In genomic region chr11:109444600-109444999, GRCm38 (mm10) we compare ENCODE assay signal across 10 mouse cellular contexts. TPM values are rescaled to one million over a fixed set of nuclear protein-coding genes. Genes with fewer than 3 reads are reported as not detected.
DNase-seq lines count a peak whose midpoint lies in the region; ATAC-seq lines count a peak whose summit lies in the region.
"Had no signal": no experiment of that assay in that cellular context is flagged by ENCODE, and none has a peak within 500 bp of the region (broad histone marks: within the 10 kb centered on the region; RNA-seq: fewer than 3 reads in every experiment).

No protein-coding gene starts in this region.

- H3K9me3 ChIP-seq in forebrain, embryonic 14.5 days (replicated peaks; ENCODE audit: control insufficient read depth, low read length): no peaks in the 10 kb centered on the region
- no peaks in the 10 kb centered on the region for H3K9me3 ChIP-seq in forebrain, embryonic 16.5 days (ENCODE audit: control insufficient read depth, low read length)
- H3K9me3 ChIP-seq in midbrain, embryonic 14.5 days (ENCODE audit: control insufficient read depth, low read length): no peaks in the 10 kb centered on the region
- H3K9me3 ChIP-seq in midbrain, embryonic 15.5 days: no peaks in the 10 kb centered on the region
- H3K9me3 ChIP-seq: midbrain, embryonic 12.5 days had no signal

- no peaks in the 10 kb centered on the region for H3K27me3 ChIP-seq in forebrain, embryonic 14.5 days (replicated peaks; ENCODE audit: control insufficient read depth, insufficient read depth, low read length)
- H3K27me3 ChIP-seq in forebrain, embryonic 16.5 days (replicated peaks; ENCODE audit: control insufficient read depth, insufficient read depth, low read length): no peaks in the 10 kb centered on the region
- H3K27me3 ChIP-seq in midbrain, embryonic 14.5 days (ENCODE audit: control insufficient read depth, insufficient read depth, low read length): no peaks in the 10 kb centered on the region
- no peaks in the 10 kb centered on the region for H3K27me3 ChIP-seq in midbrain, embryonic 15.5 days (replicated peaks)

- WGBS in forebrain, embryonic 14.5 days: 46% methylated on average over 7 of the region's 7 CpGs
- 39% methylated on average over 7 of the region's 7 CpGs for WGBS in forebrain, embryonic 16.5 days
- 49% methylated on average over 7 of the region's 7 CpGs for WGBS in midbrain, embryonic 14.5 days
- WGBS in midbrain, embryonic 15.5 days: 48% methylated on average over 7 of the region's 7 CpGs

- H3K4me2 ChIP-seq in forebrain, embryonic 14.5 days (ENCODE audit: low read length): no peak overlapping the region
- H3K4me2 ChIP-seq in forebrain, embryonic 16.5 days (ENCODE audit: low read length): no peak overlapping the region
- no peak overlapping the region for H3K4me2 ChIP-seq in midbrain, embryonic 14.5 days (ENCODE audit: low read length)
- H3K4me2 ChIP-seq in midbrain, embryonic 15.5 days: no peak overlapping the region
- H3K4me2 ChIP-seq: midbrain, embryonic 12.5 days had no signal

- peaks cover 4% of the 10 kb centered on the region for H3K4me1 ChIP-seq in forebrain, embryonic 14.5 days (ENCODE audit: control insufficient read depth, insufficient read depth, low read length)
- H3K4me1 ChIP-seq in forebrain, embryonic 16.5 days (replicated peaks; ENCODE audit: control insufficient read depth, insufficient read depth, low read length): peaks cover 8% of the 10 kb centered on the region
- peaks cover 8% of the 10 kb centered on the region for H3K4me1 ChIP-seq in midbrain, embryonic 14.5 days (ENCODE audit: control insufficient read depth, insufficient read depth, low read length)
- H3K4me1 ChIP-seq in midbrain, embryonic 15.5 days: peaks cover 8% of the 10 kb centered on the region

- H3K27ac ChIP-seq in forebrain, embryonic 14.5 days (ENCODE audit: low read depth, low read length): no peak overlapping the region
- H3K27ac ChIP-seq in forebrain, embryonic 16.5 days (ENCODE audit: low read length): no peak overlapping the region
- no peak overlapping the region for H3K27ac ChIP-seq in midbrain, embryonic 14.5 days (replicated peaks; ENCODE audit: low read depth, low read length)
- H3K27ac ChIP-seq in midbrain, embryonic 15.5 days: no peak overlapping the region
- H3K27ac ChIP-seq: midbrain, embryonic 12.5 days had no signal

- DNase-seq in forebrain, embryonic 14.5 days (ENCODE audit: low spot score): peak; percentile 48
- DNase-seq in midbrain, embryonic 14.5 days: peak; percentile 49
- DNase-seq in embryo, embryonic 11 days: peak; percentile 58
- no peak for DNase-seq in adipocyte (ENCODE audit: low spot score)
- DNase-seq in left cerebral cortex, postnatal 25 days (ENCODE audit: low spot score in 2 of 2): no peak

- peak; percentile 40; the same call in 1 of the 2 replicates for ATAC-seq in forebrain, embryonic 14.5 days
- no peak for ATAC-seq in forebrain, embryonic 16.5 days
- no peak for ATAC-seq in midbrain, embryonic 14.5 days (ENCODE audit: low FRiP score, low TSS enrichment)
- no peak for ATAC-seq in midbrain, embryonic 15.5 days (replicated peaks)
- peak; percentile 46 for ATAC-seq in megakaryocyte progenitor cell, adult 5-6 weeks (replicated peaks; ENCODE audit: poor library complexity)

- H3K36me3 ChIP-seq in forebrain, embryonic 14.5 days (ENCODE audit: control insufficient read depth, insufficient read depth, low read length): no peaks in the 10 kb centered on the region
- H3K36me3 ChIP-seq in forebrain, embryonic 16.5 days (ENCODE audit: control insufficient read depth, insufficient read depth): no peaks in the 10 kb centered on the region
- no peaks in the 10 kb centered on the region for H3K36me3 ChIP-seq in midbrain, embryonic 14.5 days (ENCODE audit: control insufficient read depth, insufficient read depth, low read length)
- H3K36me3 ChIP-seq in midbrain, embryonic 15.5 days (replicated peaks): no peaks in the 10 kb centered on the region
- H3K36me3 ChIP-seq: midbrain, embryonic 12.5 days had no signal

- H3K9ac ChIP-seq in forebrain, embryonic 14.5 days (ENCODE audit: low read length): no peak overlapping the region
- H3K9ac ChIP-seq in forebrain, embryonic 16.5 days (replicated peaks; ENCODE audit: low read depth, low read length): no peak overlapping the region
- H3K9ac ChIP-seq in midbrain, embryonic 14.5 days (replicated peaks; ENCODE audit: low read length): no peak overlapping the region
- H3K9ac ChIP-seq in midbrain, embryonic 15.5 days: no peak overlapping the region
- H3K9ac ChIP-seq: midbrain, embryonic 12.5 days had no signal

- intact Hi-C loops in left cerebral cortex, postnatal 25 days (cut with DNase I): no loop called here

- no peak overlapping the region for H3K4me3 ChIP-seq in forebrain, embryonic 14.5 days (ENCODE audit: low read depth, low read length)
- no peak overlapping the region for H3K4me3 ChIP-seq in forebrain, embryonic 16.5 days (replicated peaks; ENCODE audit: low read length)
- no peak overlapping the region for H3K4me3 ChIP-seq in midbrain, embryonic 14.5 days (replicated peaks; ENCODE audit: low read depth, low read length)
- H3K4me3 ChIP-seq in midbrain, embryonic 15.5 days: no peak overlapping the region
- H3K4me3 ChIP-seq: midbrain, embryonic 12.5 days had no signal

RNA-seq across cellular contexts. Expression of gene Amz2, which starts 18.9 kb away (rescaled TPM):
- polyA plus RNA-seq in forebrain, embryonic 14.5 days (2014; fragmentation: Nextera tagmentation; extraction: Ambion mirVana): 78.0 and 79.6 TPM in 2 replicates
- 70.5 and 74.0 TPM in 2 replicates for polyA plus RNA-seq in forebrain, embryonic 16.5 days (2015; fragmentation: Nextera tagmentation; extraction: Ambion mirVana)
- 63.6 and 78.7 TPM in 2 replicates for polyA plus RNA-seq in midbrain, embryonic 14.5 days (2014; fragmentation: Nextera tagmentation; extraction: Ambion mirVana)
- 55.3 and 56.7 TPM in 2 replicates for polyA plus RNA-seq in midbrain, embryonic 15.5 days (2015; fragmentation: Nextera tagmentation; extraction: Ambion mirVana)
- total RNA-seq in megakaryocyte progenitor cell, adult 5-6 weeks (2015): 34.0 and 37.6 TPM in 2 replicates
- total RNA-seq in megakaryocyte progenitor cell, adult 5-6 weeks (2017): 51.8 and 65.5 TPM in 2 replicates
- total RNA-seq in left cerebral cortex, postnatal 25 days (2021): 10 to 100 TPM; 48.3 to 55.4 TPM

RNA-seq across cellular contexts. Expression of gene Arsg, which starts 28.6 kb away (rescaled TPM):
- 5.1 and 6.2 TPM in 2 replicates for polyA plus RNA-seq in forebrain, embryonic 14.5 days (2014; fragmentation: Nextera tagmentation; extraction: Ambion mirVana)
- 3.2 and 4.1 TPM in 2 replicates for polyA plus RNA-seq in forebrain, embryonic 16.5 days (2015; fragmentation: Nextera tagmentation; extraction: Ambion mirVana)
- 1.3 and 2.7 TPM in 2 replicates for polyA plus RNA-seq in midbrain, embryonic 14.5 days (2014; fragmentation: Nextera tagmentation; extraction: Ambion mirVana)
- 3.7 and 5.0 TPM in 2 replicates for polyA plus RNA-seq in midbrain, embryonic 15.5 days (2015; fragmentation: Nextera tagmentation; extraction: Ambion mirVana)
- total RNA-seq in megakaryocyte progenitor cell, adult 5-6 weeks (2015): 2.0 and 2.9 TPM in 2 replicates
- 1.5 and 1.9 TPM in 2 replicates for total RNA-seq in megakaryocyte progenitor cell, adult 5-6 weeks (2017)
- total RNA-seq in left cerebral cortex, postnatal 25 days (2021): 10 to 100 TPM in 1 of 2 experiments, 1 to 10 TPM in 1; 9.6 to 11.1 TPM

RNA-seq across cellular contexts. Expression of gene Slc16a6, which starts 28.8 kb away (rescaled TPM):
- 2.8 and 4.4 TPM in 2 replicates for polyA plus RNA-seq in forebrain, embryonic 14.5 days (2014; fragmentation: Nextera tagmentation; extraction: Ambion mirVana)
- 4.1 and 5.4 TPM in 2 replicates for polyA plus RNA-seq in forebrain, embryonic 16.5 days (2015; fragmentation: Nextera tagmentation; extraction: Ambion mirVana)
- 2.8 and 3.1 TPM in 2 replicates for polyA plus RNA-seq in midbrain, embryonic 14.5 days (2014; fragmentation: Nextera tagmentation; extraction: Ambion mirVana)
- polyA plus RNA-seq in midbrain, embryonic 15.5 days (2015; fragmentation: Nextera tagmentation; extraction: Ambion mirVana): 4.1 and 4.3 TPM in 2 replicates
- 40.0 and 41.6 TPM in 2 replicates for total RNA-seq in megakaryocyte progenitor cell, adult 5-6 weeks (2015)
- 12.6 and 21.3 TPM in 2 replicates for total RNA-seq in megakaryocyte progenitor cell, adult 5-6 weeks (2017)
- total RNA-seq in left cerebral cortex, postnatal 25 days (2021): 10 to 100 TPM in 1 of 2 experiments, 1 to 10 TPM in 1; 8.7 to 17.3 TPM

RNA-seq across cellular contexts. Expression of gene 9930022D16Rik, which starts 30.9 kb away (rescaled TPM):
- not detected in 2 replicates for polyA plus RNA-seq in forebrain, embryonic 14.5 days (2014; fragmentation: Nextera tagmentation; extraction: Ambion mirVana)
- polyA plus RNA-seq in forebrain, embryonic 16.5 days (2015; fragmentation: Nextera tagmentation; extraction: Ambion mirVana): not detected in 2 replicates
- polyA plus RNA-seq in midbrain, embryonic 14.5 days (2014; fragmentation: Nextera tagmentation; extraction: Ambion mirVana): not detected in 2 replicates
- polyA plus RNA-seq in midbrain, embryonic 15.5 days (2015; fragmentation: Nextera tagmentation; extraction: Ambion mirVana): not detected in 2 replicates
- total RNA-seq in megakaryocyte progenitor cell, adult 5-6 weeks (2015): not detected in 2 replicates
- total RNA-seq in megakaryocyte progenitor cell, adult 5-6 weeks (2017): not detected in 2 replicates
- not detected for total RNA-seq in left cerebral cortex, postnatal 25 days (2021)
- total RNA-seq: adrenal gland, adult 18-20 months had no signal
- polyA plus RNA-seq: midbrain, embryonic 12.5 days had no signal

Comparison
In these comparisons a context has a peak if more than half of its experiments do, and no peak if none do; other contexts are left out.
1. ATAC-seq: peak in forebrain, embryonic 14.5 days (single experiment) and megakaryocyte progenitor cell, adult 5-6 weeks (single experiment); none in forebrain, embryonic 16.5 days (single experiment), midbrain, embryonic 14.5 days (single experiment) and midbrain, embryonic 15.5 days (single experiment).
2. DNase-seq: peak in forebrain, embryonic 14.5 days (single experiment), midbrain, embryonic 14.5 days (single experiment) and embryo, embryonic 11 days (single experiment); none in adipocyte (single experiment) and left cerebral cortex, postnatal 25 days (0 of 2).